In the genomic region with DNA sequence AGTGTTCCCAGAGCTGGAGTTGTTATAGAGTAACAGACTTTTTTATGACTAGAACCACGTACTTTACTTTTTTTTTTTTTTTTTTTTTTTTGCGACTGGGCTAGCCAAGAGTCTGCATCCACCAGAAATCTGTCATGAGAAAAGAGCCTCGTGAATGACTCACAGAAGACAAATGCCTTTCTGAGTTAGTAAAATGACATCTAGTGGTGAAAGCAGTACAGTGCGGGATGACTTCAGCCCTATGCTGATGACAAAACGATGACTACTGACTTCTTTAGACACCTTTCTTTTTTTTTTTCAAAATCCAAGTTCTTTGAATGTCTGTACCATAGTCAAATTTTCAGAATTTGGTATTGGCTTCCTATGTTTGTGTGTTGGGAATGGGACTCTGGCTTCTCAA, we compare ENCODE assay signal across 8 mouse cellular contexts. TPM values are rescaled to one million over a fixed set of nuclear protein-coding genes. Genes with fewer than 3 reads are reported as not detected.
DNase-seq lines count a peak whose midpoint lies in the region; ATAC-seq lines count a peak whose summit lies in the region.

No protein-coding gene starts in this region.

- H3K4me1 ChIP-seq in kidney, embryonic 15.5 days: peaks cover 17% of the 10 kb centered on the region

- peak; percentile 70 for ATAC-seq in kidney, embryonic 15.5 days (replicated peaks; ENCODE audit: low FRiP score)

- DNase-seq in B cell, adult 2 months: peak; percentile 35 to 52
- DNase-seq in T-cell, adult 2 months (ENCODE audit: low spot score): peak; percentile 58
- peak; percentile 75 for DNase-seq in embryo, embryonic 10.5 days (ENCODE audit: low spot score)
- DNase-seq in heart, adult 9 months (ENCODE audit: low spot score in 2 of 2): peak; percentile 58 to 69
- peak; percentile 29 for DNase-seq in liver
- peak; percentile 12 to 16 for DNase-seq in monocyte, adult 2 months (ENCODE audit: low read depth in 1 of 2, low spot score in 2 of 2)
- peak; percentile 56 for DNase-seq in thymus, postnatal 14 days

- peak overlapping the region; percentile 76 for H3K4me2 ChIP-seq in kidney, embryonic 15.5 days

- WGBS in kidney, embryonic 15.5 days: 1% methylated on average over 5 of the region's 5 CpGs

- peak overlapping the region; percentile 96 for H3K27ac ChIP-seq in kidney, embryonic 15.5 days

- H3K9me3 ChIP-seq in kidney, embryonic 15.5 days (replicated peaks): no peaks in the 10 kb centered on the region

- H3K9ac ChIP-seq in kidney, embryonic 15.5 days: peak overlapping the region; percentile 69; the same call in 1 of the 2 replicates

- peak overlapping the region; percentile 76 for H3K4me3 ChIP-seq in kidney, embryonic 15.5 days (replicated peaks)

- H3K36me3 ChIP-seq in kidney, embryonic 15.5 days: peaks cover 4% of the 10 kb centered on the region; the same call in 1 of the 2 replicates

- H3K27me3 ChIP-seq in kidney, embryonic 15.5 days: no peaks in the 10 kb centered on the region

RNA-seq across cellular contexts. Expression of a gene that starts 0.6 kb away (rescaled TPM):
- 18.7 and 19.2 TPM in 2 replicates for polyA plus RNA-seq in kidney, embryonic 15.5 days (2015; fragmentation: Nextera tagmentation; extraction: Ambion mirVana)

RNA-seq across cellular contexts. Expression of a gene that starts 30.9 kb away (rescaled TPM):
- polyA plus RNA-seq in kidney, embryonic 15.5 days (2015; fragmentation: Nextera tagmentation; extraction: Ambion mirVana): 3.9 and 4.9 TPM in 2 replicates

Comparison
In these comparisons a context has a peak if more than half of its experiments do, and no peak if none do; other contexts are left out.
1. Peak in every context shown above with its lines: DNase-seq, ATAC-seq, H3K4me3 ChIP-seq and H3K27ac ChIP-seq.
2. DNase-seq: peak in every context shown above with its lines; median percentile 75 in embryo, embryonic 10.5 days; 64 in heart, adult 9 months; 58 in T-cell, adult 2 months; 56 in thymus, postnatal 14 days; 44 in B cell, adult 2 months; 29 in liver; 14 in monocyte, adult 2 months.